ENCODE assay signal across 8 mouse cellular contexts in the genomic region with DNA sequence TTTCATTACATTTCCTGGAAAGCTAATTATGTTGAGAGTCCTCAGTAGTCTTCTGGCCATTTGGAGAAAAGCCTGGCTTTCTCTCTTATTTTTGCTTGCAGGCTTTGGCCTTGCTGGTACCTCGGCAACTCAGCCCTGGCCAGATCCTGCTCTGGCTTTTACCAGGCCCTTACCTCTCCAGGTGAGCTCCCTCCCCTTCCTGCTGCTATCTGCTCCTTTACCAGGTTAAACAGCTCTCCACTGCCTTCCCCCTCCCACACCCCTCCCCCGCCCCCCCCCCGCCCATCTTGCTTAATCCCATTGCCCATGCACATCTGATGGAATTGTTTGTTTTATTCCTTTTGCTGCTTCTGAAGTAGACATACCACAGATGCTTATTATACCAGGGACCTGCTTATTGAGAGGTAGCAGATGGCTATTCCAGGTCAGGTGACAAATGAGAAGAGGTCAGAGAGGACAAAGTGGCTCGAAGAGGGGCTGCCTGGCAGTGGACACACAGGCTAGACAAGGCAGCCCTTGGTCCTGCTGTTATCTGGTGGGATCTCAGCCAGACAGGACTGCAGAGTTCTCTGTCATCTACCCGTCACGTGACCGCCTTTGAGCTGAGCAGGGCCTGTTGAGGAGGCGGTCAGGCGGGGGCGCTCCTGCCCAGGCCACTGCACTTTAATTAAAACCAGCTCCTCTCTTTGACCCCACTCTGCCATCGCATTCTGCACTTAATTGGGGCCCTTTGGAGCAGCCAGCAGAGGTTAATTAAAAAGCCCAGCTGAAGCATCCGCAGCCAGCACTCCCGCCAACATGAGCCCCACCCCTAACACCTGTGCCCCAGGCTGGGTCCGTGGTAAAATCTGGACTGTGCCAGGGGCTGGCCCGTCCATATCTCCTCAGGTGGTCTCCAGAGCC. TPM values are rescaled to one million over a fixed set of nuclear protein-coding genes. Genes with fewer than 3 reads are reported as not detected.
DNase-seq lines count a peak whose midpoint lies in the region; ATAC-seq lines count a peak whose summit lies in the region.

No protein-coding gene starts in this region.

- H3K36me3 ChIP-seq in intestine, embryonic 15.5 days: no peaks in the 10 kb centered on the region
- H3K36me3 ChIP-seq in limb, embryonic 10.5 days: no peaks in the 10 kb centered on the region
- H3K36me3 ChIP-seq in midbrain, embryonic 11.5 days (ENCODE audit: control insufficient read depth, insufficient read depth, low read length): no peaks in the 10 kb centered on the region

- no peaks in the 10 kb centered on the region for H3K9me3 ChIP-seq in intestine, embryonic 15.5 days
- H3K9me3 ChIP-seq in limb, embryonic 10.5 days (replicated peaks): no peaks in the 10 kb centered on the region
- no peaks in the 10 kb centered on the region for H3K9me3 ChIP-seq in midbrain, embryonic 11.5 days (ENCODE audit: control insufficient read depth, low read length)

- 7% methylated on average over 14 of the region's 15 CpGs for WGBS in intestine, embryonic 15.5 days
- 2% methylated on average over 14 of the region's 15 CpGs for WGBS in limb, embryonic 10.5 days
- 5% methylated on average over 14 of the region's 15 CpGs for WGBS in midbrain, embryonic 11.5 days

- H3K4me1 ChIP-seq in intestine, embryonic 15.5 days (replicated peaks): no peaks in the 10 kb centered on the region
- H3K4me1 ChIP-seq in limb, embryonic 10.5 days: peaks cover 29% of the 10 kb centered on the region
- H3K4me1 ChIP-seq in midbrain, embryonic 11.5 days (ENCODE audit: control insufficient read depth, insufficient read depth, low read length): peaks cover 5% of the 10 kb centered on the region

- H3K27ac ChIP-seq in intestine, embryonic 15.5 days: no peak overlapping the region
- no peak overlapping the region for H3K27ac ChIP-seq in limb, embryonic 10.5 days
- no peak overlapping the region for H3K27ac ChIP-seq in midbrain, embryonic 11.5 days (ENCODE audit: low read depth, low read length)

- no peak overlapping the region for H3K4me2 ChIP-seq in intestine, embryonic 15.5 days (replicated peaks)
- no peak overlapping the region; the same call in 1 of the 2 replicates for H3K4me2 ChIP-seq in midbrain, embryonic 11.5 days

- intact Hi-C loops in gastrocnemius, postnatal 14 days (cut with DNase I; ENCODE audit: low total_unique reads): loop anchor here (10.0 kb wide), 1 partner anchor 246 kb away; no protein-coding TSS in a partner anchor

- 0 out of 2 replicates have a peak, but pooled peaks cover 3% of the 10 kb centered on the region for H3K27me3 ChIP-seq in intestine, embryonic 15.5 days (replicated peaks)
- peaks cover 54% of the 10 kb centered on the region for H3K27me3 ChIP-seq in limb, embryonic 10.5 days (ENCODE audit: low read depth, poor library complexity, severe bottlenecking)
- no peaks in the 10 kb centered on the region; the same call in none of the 2 replicates for H3K27me3 ChIP-seq in midbrain, embryonic 11.5 days (ENCODE audit: control insufficient read depth, insufficient read depth, low read length)

- no peak overlapping the region for H3K9ac ChIP-seq in intestine, embryonic 15.5 days
- H3K9ac ChIP-seq in midbrain, embryonic 11.5 days (ENCODE audit: low read length): no peak overlapping the region

- H3K4me3 ChIP-seq in intestine, embryonic 15.5 days (replicated peaks): no peak overlapping the region
- peak overlapping the region; percentile 6; the same call in 1 of the 2 replicates for H3K4me3 ChIP-seq in limb, embryonic 10.5 days
- H3K4me3 ChIP-seq in midbrain, embryonic 11.5 days (ENCODE audit: low read depth, low read length): no peak overlapping the region

- ATAC-seq in CD4-positive, CD25-positive, alpha-beta regulatory T cell, adult 4 months: no peak
- ATAC-seq in intestine, embryonic 15.5 days: peak; percentile 87
- ATAC-seq in midbrain, embryonic 11.5 days (ENCODE audit: low FRiP score): peak; percentile 88

- DNase-seq in CD4-positive, CD25-positive, alpha-beta regulatory T cell, adult 2 months (ENCODE audit: low read depth, low spot score): peak; percentile 54
- DNase-seq in cerebellum, postnatal 36 days: peak; percentile 83 to 85
- peak; percentile 53 for DNase-seq in gastrocnemius, postnatal 14 days
- DNase-seq in limb, embryonic 10.5 days (ENCODE audit: low spot score): peak; percentile 83
- DNase-seq in midbrain, embryonic 11.5 days (ENCODE audit: low spot score, missing footprints): peak; percentile 89
- peak; percentile 29 to 40 for DNase-seq in spleen, postnatal 36 days (ENCODE audit: low spot score in 2 of 2)

RNA-seq across cellular contexts. Expression of a gene that starts 10.7 kb away (rescaled TPM):
- 100 to 1,000 TPM; 324 to 440 TPM for polyA plus RNA-seq in CD4-positive, CD25-positive, alpha-beta regulatory T cell, adult 4 months (2017; shearing (Covaris generic))
- 100 to 1,000 TPM; 195 to 207 TPM for total RNA-seq in gastrocnemius, postnatal 14 days (2021)
- 688 and 694 TPM in 2 replicates for polyA plus RNA-seq in intestine, embryonic 15.5 days (2015; fragmentation: Nextera tagmentation; extraction: Ambion mirVana)
- polyA plus RNA-seq in limb, embryonic 10.5 days (2016; fragmentation: Nextera tagmentation; extraction: Ambion mirVana): 648 and 692 TPM in 2 replicates
- polyA plus RNA-seq in midbrain, embryonic 11.5 days (2014; fragmentation: Nextera tagmentation; extraction: Ambion mirVana): 574 and 583 TPM in 2 replicates

RNA-seq across cellular contexts. Expression of a gene that starts 30.7 kb away (rescaled TPM):
- polyA plus RNA-seq in CD4-positive, CD25-positive, alpha-beta regulatory T cell, adult 4 months (2017; shearing (Covaris generic)): 10 to 100 TPM; 18.8 to 26.1 TPM
- total RNA-seq in gastrocnemius, postnatal 14 days (2021): 1 to 10 TPM; 4.1 to 4.6 TPM
- 29.1 and 30.2 TPM in 2 replicates for polyA plus RNA-seq in intestine, embryonic 15.5 days (2015; fragmentation: Nextera tagmentation; extraction: Ambion mirVana)
- 35.1 and 40.2 TPM in 2 replicates for polyA plus RNA-seq in limb, embryonic 10.5 days (2016; fragmentation: Nextera tagmentation; extraction: Ambion mirVana)
- 41.7 and 42.0 TPM in 2 replicates for polyA plus RNA-seq in midbrain, embryonic 11.5 days (2014; fragmentation: Nextera tagmentation; extraction: Ambion mirVana)

RNA-seq across cellular contexts. Expression of a gene that starts 36.5 kb away (rescaled TPM):
- 10 to 100 TPM; 57.0 to 62.4 TPM for polyA plus RNA-seq in CD4-positive, CD25-positive, alpha-beta regulatory T cell, adult 4 months (2017; shearing (Covaris generic))
- 10 to 100 TPM; 36.6 to 44.3 TPM for total RNA-seq in gastrocnemius, postnatal 14 days (2021)
- 101 and 103 TPM in 2 replicates for polyA plus RNA-seq in intestine, embryonic 15.5 days (2015; fragmentation: Nextera tagmentation; extraction: Ambion mirVana)
- 123 and 131 TPM in 2 replicates for polyA plus RNA-seq in limb, embryonic 10.5 days (2016; fragmentation: Nextera tagmentation; extraction: Ambion mirVana)
- polyA plus RNA-seq in midbrain, embryonic 11.5 days (2014; fragmentation: Nextera tagmentation; extraction: Ambion mirVana): 88.7 and 93.3 TPM in 2 replicates

RNA-seq across cellular contexts. Expression of a gene that starts 46.8 kb away (rescaled TPM):
- polyA plus RNA-seq in CD4-positive, CD25-positive, alpha-beta regulatory T cell, adult 4 months (2017; shearing (Covaris generic)): 10 to 100 TPM; 63.6 to 67.4 TPM
- 10 to 100 TPM; 17.1 to 20.2 TPM for total RNA-seq in gastrocnemius, postnatal 14 days (2021)
- polyA plus RNA-seq in intestine, embryonic 15.5 days (2015; fragmentation: Nextera tagmentation; extraction: Ambion mirVana): 109 and 126 TPM in 2 replicates
- 145 and 155 TPM in 2 replicates for polyA plus RNA-seq in limb, embryonic 10.5 days (2016; fragmentation: Nextera tagmentation; extraction: Ambion mirVana)
- 92.9 and 96.6 TPM in 2 replicates for polyA plus RNA-seq in midbrain, embryonic 11.5 days (2014; fragmentation: Nextera tagmentation; extraction: Ambion mirVana)

RNA-seq across cellular contexts. Expression of a gene that starts 51.8 kb away (rescaled TPM):
- not detected for polyA plus RNA-seq in CD4-positive, CD25-positive, alpha-beta regulatory T cell, adult 4 months (2017; shearing (Covaris generic))
- total RNA-seq in gastrocnemius, postnatal 14 days (2021): not detected
- polyA plus RNA-seq in intestine, embryonic 15.5 days (2015; fragmentation: Nextera tagmentation; extraction: Ambion mirVana): not detected in 2 replicates
- polyA plus RNA-seq in limb, embryonic 10.5 days (2016; fragmentation: Nextera tagmentation; extraction: Ambion mirVana): 0.14 and 0.53 TPM in 2 replicates
- polyA plus RNA-seq in midbrain, embryonic 11.5 days (2014; fragmentation: Nextera tagmentation; extraction: Ambion mirVana): 1.4 and 2.0 TPM in 2 replicates

Comparison
In these comparisons a context has a peak if more than half of its experiments do, and no peak if none do; other contexts are left out.
1. DNase-seq: peak in every context shown above with its lines; median percentile 89 in midbrain, embryonic 11.5 days; 84 in cerebellum, postnatal 36 days; 83 in limb, embryonic 10.5 days; 54 in CD4-positive, CD25-positive, alpha-beta regulatory T cell, adult 2 months; 53 in gastrocnemius, postnatal 14 days; 34 in spleen, postnatal 36 days.